Mouse (Mus musculus): ENCODE results near the gene Tbxas1. TPM values are rescaled to one million over a fixed set of nuclear protein-coding genes. Genes with fewer than 3 reads are reported as not detected.
A peak's percentile ranks its signal among the peaks of the same experiment; 100 is the strongest.

The Tbxas1 gene
- polyA plus RNA-seq, 1 experiment from 2014 or later = 3.4 TPM

GRCm38 (mm10) chr6:38867291-38867690 is 7.9 kb upstream of the Tbxas1 start:
- Histone ChIP-seq H3K4me1 (ENCODE audit: insufficient read depth) (0 out of 2 replicates have a peak, but pooled peaks cover 4% of the 10 kb centered on the region), H3K9ac (no peak overlapping the region), H3K9me3 (ENCODE audit: low read depth, low read length) (no peaks in the 10 kb centered on the region), H3K27me3 (ENCODE audit: insufficient read depth, low read length) (no peaks in the 10 kb centered on the region), H3K4me2 (no peak overlapping the region), H3K27ac (ENCODE audit: low read depth) (no peak overlapping the region), H3K4me3 (ENCODE audit: low read depth, low read length) (no peak overlapping the region), H3K36me3 (ENCODE audit: insufficient read depth) (no peaks in the 10 kb centered on the region)
- WGBS = 44% methylated on average over 1 of the region's 1 CpGs
- no peak for ATAC-seq (ENCODE audit: insufficient read depth)
- no peak for DNase-seq
- TF ChIP-seq CTCF (IDR thresholded peaks at IDR 0.05; ENCODE audit: low read depth) = no peak

- ATAC-seq (ENCODE audit: insufficient read depth) (no peak), DNase-seq (no peak)
- WGBS = 87% methylated on average over 1 of the region's 1 CpGs
These were observed 6.2 kb upstream of the Tbxas1 start for GRCm38 (mm10) chr6:38868974-38869373.

GRCm38 (mm10) chr6:38870070-38870469 is 5.1 kb upstream of the Tbxas1 start:
- ATAC-seq (ENCODE audit: insufficient read depth) (no peak), DNase-seq (no peak)
- Histone ChIP-seq H3K36me3 (ENCODE audit: insufficient read depth) (no peaks in the 10 kb centered on the region), H3K9me3 (ENCODE audit: low read depth, low read length) (no peaks in the 10 kb centered on the region), H3K27ac (ENCODE audit: low read depth) (no peak overlapping the region), H3K27me3 (ENCODE audit: insufficient read depth, low read length) (no peaks in the 10 kb centered on the region), H3K4me3 (ENCODE audit: low read depth, low read length) (no peak overlapping the region), H3K9ac (no peak overlapping the region), H3K4me2 (no peak overlapping the region), H3K4me1 (ENCODE audit: insufficient read depth) (0 out of 2 replicates have a peak, but pooled peaks cover 3% of the 10 kb centered on the region)
- WGBS = 63% methylated on average over 2 of the region's 2 CpGs
- TF ChIP-seq CTCF (IDR thresholded peaks at IDR 0.05; ENCODE audit: low read depth) = no peak

More at GRCm38 (mm10) chr6:38868974-38869373, 6.2 kb upstream of the Tbxas1 start:
- no peak for TF ChIP-seq CTCF (IDR thresholded peaks at IDR 0.05; ENCODE audit: low read depth)
- Histone ChIP-seq H3K4me1 (ENCODE audit: insufficient read depth) (0 out of 2 replicates have a peak, but pooled peaks cover 3% of the 10 kb centered on the region), H3K4me2 (no peak overlapping the region), H3K36me3 (ENCODE audit: insufficient read depth) (no peaks in the 10 kb centered on the region), H3K27me3 (ENCODE audit: insufficient read depth, low read length) (no peaks in the 10 kb centered on the region), H3K9me3 (ENCODE audit: low read depth, low read length) (no peaks in the 10 kb centered on the region), H3K9ac (no peak overlapping the region), H3K27ac (ENCODE audit: low read depth) (no peak overlapping the region), H3K4me3 (ENCODE audit: low read depth, low read length) (no peak overlapping the region)

- Histone ChIP-seq H3K4me2 (no peak overlapping the region), H3K27ac (ENCODE audit: low read depth) (no peak overlapping the region), H3K27me3 (ENCODE audit: insufficient read depth, low read length) (no peaks in the 10 kb centered on the region), H3K36me3 (ENCODE audit: insufficient read depth) (no peaks in the 10 kb centered on the region), H3K9me3 (ENCODE audit: low read depth, low read length) (no peaks in the 10 kb centered on the region), H3K9ac (no peak overlapping the region), H3K4me3 (ENCODE audit: low read depth, low read length) (no peak overlapping the region), H3K4me1 (ENCODE audit: insufficient read depth) (0 out of 2 replicates have a peak, but pooled peaks cover 3% of the 10 kb centered on the region)
- TF ChIP-seq CTCF (IDR thresholded peaks at IDR 0.05; ENCODE audit: low read depth) = no peak
- no peak for ATAC-seq (ENCODE audit: insufficient read depth)
- DNase-seq = peak; percentile 39
- 31% methylated on average over 7 of the region's 7 CpGs for WGBS
These were observed 4.2 kb upstream of the Tbxas1 start for GRCm38 (mm10) chr6:38871051-38871450.

GRCm38 (mm10) chr6:38873316-38873715 is 1.9 kb upstream of the Tbxas1 start:
- H3K4me1 ChIP-seq (ENCODE audit: insufficient read depth) = 0 out of 2 replicates have a peak, but pooled peaks cover 6% of the 10 kb centered on the region
- no peak overlapping the region; the same call in 1 of the 2 replicates for H3K9ac ChIP-seq
- 65% methylated on average over 1 of the region's 1 CpGs for WGBS

GRCm38 (mm10) chr6:38874035-38874434 is 1.2 kb upstream of the Tbxas1 start:
- WGBS = 9% methylated on average over 8 of the region's 8 CpGs
- Histone ChIP-seq H3K27ac (ENCODE audit: low read depth) (no peak overlapping the region), H3K4me1 (ENCODE audit: insufficient read depth) (0 out of 2 replicates have a peak, but pooled peaks cover 6% of the 10 kb centered on the region)

More at GRCm38 (mm10) chr6:38873316-38873715, 1.9 kb upstream of the Tbxas1 start:
- Histone ChIP-seq H3K36me3 (ENCODE audit: insufficient read depth) (no peaks in the 10 kb centered on the region), H3K27ac (ENCODE audit: low read depth) (no peak overlapping the region), H3K4me2 (peak overlapping the region; percentile 85), H3K27me3 (ENCODE audit: insufficient read depth, low read length) (no peaks in the 10 kb centered on the region), H3K4me3 (ENCODE audit: low read depth, low read length) (no peak overlapping the region), H3K9me3 (ENCODE audit: low read depth, low read length) (no peaks in the 10 kb centered on the region)
- no peak for TF ChIP-seq CTCF (IDR thresholded peaks at IDR 0.05; ENCODE audit: low read depth)
- DNase-seq (no peak), ATAC-seq (ENCODE audit: insufficient read depth) (no peak)

GRCm38 (mm10) chr6:38874565-38875257 is 493 bp upstream of the Tbxas1 start:
- ATAC-seq (ENCODE audit: insufficient read depth) = no peak
- under 1% methylated on average over 23 of the region's 23 CpGs for whole genome bisulfite sequencing
- Histone ChIP-seq H3K4me3 (ENCODE audit: low read depth, low read length) (peak overlapping the region; percentile 99), H3K4me2 (peak overlapping the region; percentile 85), H3K36me3 (ENCODE audit: insufficient read depth) (no peaks in the 10 kb centered on the region), H3K27ac (ENCODE audit: low read depth) (peak overlapping the region; percentile 95), H3K4me1 (ENCODE audit: insufficient read depth) (0 out of 2 replicates have a peak, but pooled peaks cover 6% of the 10 kb centered on the region), H3K27me3 (ENCODE audit: insufficient read depth, low read length) (no peaks in the 10 kb centered on the region), H3K9ac (peak overlapping the region; percentile 99), H3K9me3 (ENCODE audit: low read depth, low read length) (no peaks in the 10 kb centered on the region)
- DNase-seq = peak; percentile 69
- no peak for TF ChIP-seq CTCF (IDR thresholded peaks at IDR 0.05; ENCODE audit: low read depth)

More at GRCm38 (mm10) chr6:38874035-38874434, 1.2 kb upstream of the Tbxas1 start:
- Histone ChIP-seq H3K27me3 (ENCODE audit: insufficient read depth, low read length) (no peaks in the 10 kb centered on the region), H3K36me3 (ENCODE audit: insufficient read depth) (no peaks in the 10 kb centered on the region), H3K4me2 (peak overlapping the region; percentile 85), H3K4me3 (ENCODE audit: low read depth, low read length) (peak overlapping the region; percentile 99), H3K9ac (peak overlapping the region; percentile 99), H3K9me3 (ENCODE audit: low read depth, low read length) (no peaks in the 10 kb centered on the region)
- ATAC-seq (ENCODE audit: insufficient read depth) (no peak), DNase-seq (peak; percentile 89)
- peak; percentile 71 for TF ChIP-seq CTCF (IDR thresholded peaks at IDR 0.05; ENCODE audit: low read depth)

Data from lung, embryonic 14.5 days (tissue).